Mouse (Mus musculus) stomach, embryonic 14.5 days (tissue): ENCODE results near the gene Ccdc169. TPM values are rescaled to one million over a fixed set of nuclear protein-coding genes. Genes with fewer than 3 reads are reported as not detected.

ENCODE experiments used
- ATAC-seq: fragments of 200-750 bp; cut with Nextera tagmentation; 2 replicates; pipeline ENCODE4 v1.8.0; 2017; ENCODE audit warnings: low read depth, moderate TSS enrichment; ENCODE audit not compliant: insufficient number of reproducible peaks, insufficient read depth, low FRiP score
- H3K27ac ChIP-seq: fragments of 300-500 bp; sonication (generic); 2 replicates; pipeline ENCODE4 v1.5.1; 2014; ENCODE audit warnings: mild to moderate bottlenecking, low read length, moderate library complexity, mixed read lengths
- H3K27me3 ChIP-seq: fragments of 300-500 bp; sonication (generic); 2 replicates; pipeline ENCODE4 v1.6.1; 2014; ENCODE audit warnings: low read length, control low read depth, mixed read lengths; ENCODE audit not compliant: control insufficient read depth, insufficient read depth
- H3K36me3 ChIP-seq: fragments of 300-500 bp; sonication (generic); 2 replicates; pipeline ENCODE4 v1.6.1; 2014; ENCODE audit warnings: mild to moderate bottlenecking, control low read depth, low read length, moderate library complexity, mixed read lengths; ENCODE audit not compliant: control insufficient read depth, insufficient read depth
- H3K4me1 ChIP-seq: fragments of 300-500 bp; sonication (generic); 2 replicates; pipeline ENCODE4 v1.6.1; 2014; ENCODE audit warnings: low read length, control low read depth, mixed read lengths; ENCODE audit not compliant: control insufficient read depth, insufficient read depth
- H3K4me2 ChIP-seq: fragments of 300-500 bp; sonication (generic); replicated peaks from 2 replicates; pipeline ENCODE4 v1.6.1; 2014; ENCODE audit warnings: low read depth, low read length, control low read depth
- H3K4me3 ChIP-seq: fragments of 300-500 bp; sonication (generic); 2 replicates; pipeline ENCODE4 v1.5.1; 2014; ENCODE audit warnings: low read depth, low read length, control low read depth
- H3K9ac ChIP-seq: fragments of 300-500 bp; sonication (generic); replicated peaks from 2 replicates; pipeline ENCODE4 v1.6.1; 2014; ENCODE audit warnings: low read depth, mild to moderate bottlenecking, control low read depth, low read length, moderate library complexity, mixed read lengths
- H3K9me3 ChIP-seq: fragments of 300-500 bp; sonication (generic); 2 replicates; pipeline ENCODE4 v1.6.1; 2016; ENCODE audit warnings: low read depth, low read length, control low read depth; ENCODE audit not compliant: control insufficient read depth
- WGBS: fragments of 180-500 bp; shearing (Covaris S2); extraction: QIAGEN DNeasy Blood & Tissue Kit; methylation state at CpG from one replicate; pipeline ENCODE4 v1.1.7; 2014; 5-methylcytosine and 5-hydroxymethylcytosine counted together
- polyA plus RNA-seq: library from polyadenylated mRNA; unstranded; fragments of >200 nt; fragmentation: Nextera tagmentation; extraction: Ambion mirVana; gene quantifications from 2 replicates; pipeline ENCODE4 v1.2.1, GENCODE M21; 2014

Ccdc169 gene
- polyA plus RNA-seq, 1 experiment from 2014 or later, result not detected

GRCm38 (mm10) chr3:55139837-55140236, 2.7 kb downstream of the Ccdc169 start:
- ATAC-seq, result no peak
- no peak overlapping the region for H3K9ac ChIP-seq
- H3K27ac ChIP-seq, result no peak overlapping the region
- no peaks in the 10 kb centered on the region for H3K4me1 ChIP-seq
- no peaks in the 10 kb centered on the region for H3K9me3 ChIP-seq
- no peak overlapping the region for H3K4me2 ChIP-seq
- H3K27me3 ChIP-seq, result no peaks in the 10 kb centered on the region
- no peak overlapping the region for H3K4me3 ChIP-seq
- 91% methylated on average over 12 of the region's 12 CpGs for WGBS
- H3K36me3 ChIP-seq, result peaks cover 20% of the 10 kb centered on the region

DNA sequence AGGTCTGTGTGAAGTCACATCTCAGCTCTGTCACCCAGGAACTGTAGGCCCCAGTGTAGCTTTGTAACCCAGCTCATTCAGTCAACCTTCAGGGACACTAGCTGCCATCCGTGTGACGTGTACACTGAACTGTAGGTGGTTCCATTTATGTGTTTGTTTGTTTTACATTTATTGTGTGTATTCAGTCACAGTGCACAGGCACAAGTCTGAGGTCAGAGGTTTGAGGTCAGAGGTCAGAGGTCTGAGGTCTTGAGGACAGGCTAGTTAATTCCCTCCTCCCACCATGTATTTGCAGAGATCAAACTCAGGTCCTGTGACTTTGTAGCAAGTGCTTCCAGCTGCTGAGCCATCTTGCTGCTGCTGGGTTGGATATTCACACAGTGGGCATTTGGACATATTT, 4.3 kb downstream of the Ccdc169 start:
- H3K27me3 ChIP-seq, result no peaks in the 10 kb centered on the region
- no peak overlapping the region for H3K4me3 ChIP-seq
- H3K4me1 ChIP-seq, result no peaks in the 10 kb centered on the region
- WGBS, result 79% methylated on average over 2 of the region's 2 CpGs
- ATAC-seq, result no peak
- H3K4me2 ChIP-seq, result no peak overlapping the region
- H3K36me3 ChIP-seq, result peaks cover 7% of the 10 kb centered on the region; the same call in 1 of the 2 replicates
- H3K9ac ChIP-seq, result no peak overlapping the region
- H3K9me3 ChIP-seq, result no peaks in the 10 kb centered on the region
- no peak overlapping the region for H3K27ac ChIP-seq

DNA sequence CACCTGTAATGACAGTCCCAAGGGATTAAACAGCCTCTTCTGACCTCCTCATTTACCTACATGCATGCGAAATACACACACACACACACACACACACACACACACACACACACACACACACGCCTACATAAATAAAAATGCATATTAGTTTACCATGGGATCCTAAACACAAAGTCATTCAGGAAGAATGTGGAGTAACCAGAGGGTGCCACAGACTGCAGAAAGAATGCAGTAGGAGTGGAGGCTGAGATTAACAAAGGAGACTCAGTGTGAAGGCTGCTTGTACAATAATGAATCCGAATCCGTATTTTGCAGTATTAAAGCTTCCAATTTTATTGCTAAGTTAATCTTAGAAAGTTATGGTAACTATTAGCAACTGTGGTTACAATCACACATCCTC, 7.8 kb downstream of the Ccdc169 start:
- H3K27me3 ChIP-seq, result no peaks in the 10 kb centered on the region
- no peak overlapping the region for H3K9ac ChIP-seq
- ATAC-seq, result no peak
- H3K4me2 ChIP-seq, result no peak overlapping the region
- H3K4me3 ChIP-seq, result no peak overlapping the region
- H3K27ac ChIP-seq, result no peak overlapping the region
- no peaks in the 10 kb centered on the region for H3K9me3 ChIP-seq
- H3K4me1 ChIP-seq, result no peaks in the 10 kb centered on the region
- H3K36me3 ChIP-seq, result no peaks in the 10 kb centered on the region
- 79% methylated on average over 4 of the region's 4 CpGs for WGBS

- 74% methylated on average over 6 of the region's 6 CpGs for WGBS
- no peaks in the 10 kb centered on the region for H3K36me3 ChIP-seq
- H3K9me3 ChIP-seq, result no peaks in the 10 kb centered on the region
- no peak overlapping the region for H3K27ac ChIP-seq
- no peak overlapping the region for H3K9ac ChIP-seq
- H3K4me3 ChIP-seq, result no peak overlapping the region
- H3K4me2 ChIP-seq, result no peak overlapping the region
- H3K4me1 ChIP-seq, result no peaks in the 10 kb centered on the region
- H3K27me3 ChIP-seq, result no peaks in the 10 kb centered on the region
- ATAC-seq, result no peak
Observed at GRCm38 (mm10) chr3:55146441-55146840, 9.3 kb downstream of the Ccdc169 start.

- Histone ChIP-seq H3K4me1 (no peaks in the 10 kb centered on the region), H3K36me3 (no peaks in the 10 kb centered on the region), H3K9me3 (no peaks in the 10 kb centered on the region), H3K4me2 (no peak overlapping the region), H3K9ac (no peak overlapping the region), H3K4me3 (no peak overlapping the region), H3K27me3 (no peaks in the 10 kb centered on the region), H3K27ac (no peak overlapping the region)
- WGBS, result 87% methylated on average over 2 of the region's 2 CpGs
- no peak for ATAC-seq
Observed at GRCm38 (mm10) chr3:55147156-55147555, 10.0 kb downstream of the Ccdc169 start.

GRCm38 (mm10) chr3:55148091-55148490, 11.0 kb downstream of the Ccdc169 start:
- Histone ChIP-seq H3K4me2 (no peak overlapping the region), H3K4me1 (no peaks in the 10 kb centered on the region), H3K36me3 (no peaks in the 10 kb centered on the region), H3K4me3 (no peak overlapping the region), H3K9ac (no peak overlapping the region), H3K27ac (no peak overlapping the region), H3K9me3 (no peaks in the 10 kb centered on the region), H3K27me3 (no peaks in the 10 kb centered on the region)
- no peak for ATAC-seq
- 40% methylated on average over 3 of the region's 3 CpGs for WGBS

DNA sequence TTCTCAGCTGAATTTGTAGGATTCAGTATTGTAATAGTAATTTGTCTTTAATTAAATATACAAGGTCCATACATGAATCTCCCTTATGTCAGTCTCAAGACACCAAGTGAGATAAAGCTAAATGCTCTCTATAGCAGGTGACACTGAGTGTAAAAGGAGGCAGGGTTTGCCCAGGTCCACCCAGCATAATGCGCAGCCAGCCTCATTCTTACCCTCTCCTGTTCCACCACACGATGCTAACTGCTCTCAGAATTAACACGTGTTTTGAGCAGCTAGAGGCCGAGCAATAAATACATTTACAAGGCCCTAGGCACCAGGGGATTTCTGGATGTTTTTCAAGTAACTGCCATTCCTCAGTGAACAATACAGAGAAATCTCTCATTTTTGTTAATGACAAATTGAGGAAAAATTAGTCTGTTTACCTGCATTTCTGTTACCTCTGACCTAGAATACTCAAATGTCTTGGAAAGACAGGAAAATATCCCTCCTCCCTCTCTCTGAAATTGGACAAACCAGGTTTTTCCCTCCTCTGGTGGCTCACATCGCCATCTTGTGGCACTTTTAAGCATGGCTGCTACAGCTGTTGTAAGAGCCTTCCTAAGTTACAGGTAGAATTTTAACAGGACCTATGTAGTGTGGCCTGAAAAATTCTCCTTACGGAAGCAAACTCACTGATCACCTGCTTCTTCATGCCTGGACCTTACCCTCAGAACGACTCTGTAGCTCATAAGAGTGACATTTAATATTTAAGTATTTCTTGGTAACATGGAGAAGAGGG, 14.7 kb downstream of the Ccdc169 start:
- no peak overlapping the region for H3K27ac ChIP-seq
- ATAC-seq, result no peak
- no peak overlapping the region for H3K4me2 ChIP-seq
- 47% methylated on average over 7 of the region's 7 CpGs for WGBS
- H3K4me1 ChIP-seq, result no peaks in the 10 kb centered on the region
- no peak overlapping the region for H3K4me3 ChIP-seq
- no peaks in the 10 kb centered on the region for H3K27me3 ChIP-seq
- no peak overlapping the region for H3K9ac ChIP-seq
- H3K9me3 ChIP-seq, result no peaks in the 10 kb centered on the region
- H3K36me3 ChIP-seq, result no peaks in the 10 kb centered on the region

DNA sequence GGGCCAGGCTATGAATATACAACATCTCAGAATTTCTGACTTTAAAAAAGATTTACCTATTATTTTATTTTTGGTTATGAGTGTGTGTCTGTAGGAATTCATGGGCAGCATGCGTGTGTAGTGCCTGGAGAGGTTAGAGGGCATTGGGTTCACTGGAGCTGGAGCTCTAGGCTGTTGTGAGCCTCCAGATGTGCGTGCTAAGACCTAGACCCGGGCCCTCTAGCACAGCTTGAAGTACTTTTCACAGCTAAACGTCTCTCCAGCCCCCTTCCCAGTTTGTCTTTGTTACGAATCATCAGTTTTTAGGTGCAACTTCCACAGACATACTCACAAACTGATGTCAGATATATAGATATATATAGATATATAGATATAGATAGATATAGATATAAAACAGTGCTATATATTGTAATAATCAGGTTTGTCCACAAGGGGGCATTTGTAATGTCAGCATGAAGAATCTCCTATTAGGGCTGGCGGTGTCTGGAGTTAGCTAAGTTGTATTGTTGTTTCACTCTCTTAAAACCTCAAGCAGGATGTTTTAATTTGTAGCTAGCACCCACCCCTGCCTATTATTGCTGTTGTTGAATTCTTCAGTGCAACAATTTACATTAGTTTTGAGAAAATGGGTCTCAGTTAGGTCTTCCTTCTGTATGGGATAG, 15.7 kb downstream of the Ccdc169 start:
- 67% methylated on average over 6 of the region's 6 CpGs for WGBS
- no peaks in the 10 kb centered on the region for H3K36me3 ChIP-seq

More for the DNA sequence above, 15.7 kb downstream of the Ccdc169 start:
- ATAC-seq, result no peak
- Histone ChIP-seq H3K4me2 (no peak overlapping the region), H3K27ac (no peak overlapping the region), H3K4me3 (no peak overlapping the region), H3K4me1 (no peaks in the 10 kb centered on the region), H3K9ac (no peak overlapping the region), H3K9me3 (no peaks in the 10 kb centered on the region), H3K27me3 (no peaks in the 10 kb centered on the region)
